Mouse (Mus musculus) heart, adult 2 months (tissue): ENCODE data around the gene Defb25. TPM values are rescaled to one million over a fixed set of nuclear protein-coding genes. Genes with fewer than 3 reads are reported as not detected.

Experiments
- DNase-seq, 2 experiments: peaks; one replicate each; pipeline ENCODE4 v3.0.0; 2021
- H3K27ac ChIP-seq: fragments of 200-600 bp; 2 replicates; pipeline ENCODE4 v1.8.1; 2022
- H3K27me3 ChIP-seq: fragments of 200-500 bp; 2 replicates; pipeline ENCODE4 v1.6.1; 2012; ENCODE audit warnings: mild to moderate bottlenecking, low read length, inconsistent platforms, mixed read lengths; ENCODE audit not compliant: control insufficient read depth, insufficient read depth
- H3K36me3 ChIP-seq: fragments of 200-500 bp; 2 replicates; pipeline ENCODE4 v1.6.1; 2012; ENCODE audit warnings: low read length, inconsistent platforms; ENCODE audit not compliant: control insufficient read depth, insufficient read depth
- H3K4me1 ChIP-seq: fragments of 200-500 bp; 2 replicates; pipeline ENCODE4 v1.6.1; 2011; ENCODE audit warnings: low read length; ENCODE audit not compliant: control insufficient read depth, insufficient read depth
- H3K4me3 ChIP-seq: fragments of 200-600 bp; 2 replicates; pipeline ENCODE4 v1.8.1; 2022
- H3K79me2 ChIP-seq: fragments of 200-500 bp; replicated peaks from 2 replicates; pipeline ENCODE4 v1.6.1; 2012; ENCODE audit warnings: mild to moderate bottlenecking, inconsistent platforms, low read length, moderate library complexity, mixed read lengths; ENCODE audit not compliant: control insufficient read depth, insufficient read depth
- H3K9ac ChIP-seq: fragments of 200-500 bp; 2 replicates; pipeline ENCODE4 v1.6.1; 2012; ENCODE audit warnings: low read depth, mild to moderate bottlenecking, control low read depth, inconsistent platforms, low read length, mixed read lengths
- CTCF ChIP-seq: fragments of 200-600 bp; IDR thresholded peaks from 2 replicates; pipeline ENCODE4 v1.8.1; 2022; ENCODE audit warnings: antibody characterized with exemption, mild to moderate bottlenecking, moderate library complexity
- EP300 ChIP-seq: fragments of 200-500 bp; IDR thresholded peaks from 2 replicates; pipeline ENCODE4 v1.6.1; 2011; ENCODE audit warnings: low read depth, low read length, control low read depth; ENCODE audit not compliant: insufficient read depth
- POLR2A ChIP-seq: fragments of 200-500 bp; IDR thresholded peaks from 2 replicates; pipeline ENCODE4 v1.6.1; 2011; ENCODE audit warnings: mild to moderate bottlenecking, low read depth, low read length, control low read depth; ENCODE audit not compliant: insufficient read depth
- WGBS: fragments of 180-500 bp; shearing (Covaris S2); methylation state at CpG from one replicate; pipeline ENCODE4 v1.1.7; 2018; 5-methylcytosine and 5-hydroxymethylcytosine counted together
- intact Hi-C: fragments of 180-260 bp; cut with DNase I; formaldehyde crosslinking; loops from one replicate; pipeline ENCODE4 v1.15.1; 2025
- long read RNA-seq: library from polyadenylated mRNA; stranded (forward); transcript quantifications from one replicate; pipeline ENCODE4 v2.0.0, GENCODE M21; 2021
- polyA plus RNA-seq: library from polyadenylated mRNA; depleted of rRNA; stranded (reverse); fragments of >200 nt; gene quantifications from 2 replicates; pipeline ENCODE4 v1.2.3, GENCODE M21; 2012; rRNA removed
- total RNA-seq, 2 experiments: library from RNA; stranded (reverse); gene quantifications; 2 replicates each; pipeline ENCODE4 v1.2.3; 2021

The Defb25 gene
- total RNA-seq (not detected), polyA plus RNA-seq (not detected in 2 replicates)
- long read RNA-seq: 0 reads

- H3K4me3 ChIP-seq: no peak within 1 kb of the TSS
- WGBS: 86% methylated on average over 7 of the region's 7 CpGs
- H3K27me3 ChIP-seq: peaks cover under 1% of the 10 kb centered on the region; the same call in 1 of the 2 replicates
- H3K27ac ChIP-seq: no peak within 1 kb of the TSS
- DNase-seq: no peak
- no peaks in the 10 kb centered on the region for H3K79me2 ChIP-seq
- no peak for TF ChIP-seq CTCF
- H3K4me1 ChIP-seq: peaks cover 5% of the 10 kb centered on the region
- H3K9ac ChIP-seq: no peak within 1 kb of the TSS
- no peaks in the 10 kb centered on the region for H3K36me3 ChIP-seq
- intact Hi-C loops: no loop called here
Measured at GRCm38 (mm10) chr2:152622953-152623352, at the start of gene Defb25. Gene Defb25 (minus strand): TSS chr2:152623053.

- DNase-seq: no peak
- TF ChIP-seq EP300 (no peak), POLR2A (no peak)
- Histone ChIP-seq H3K4me3 (no peak overlapping the region), H3K4me1 (peaks cover 16% of the 10 kb centered on the region), H3K27me3 (no peaks in the 10 kb centered on the region), H3K27ac (no peak overlapping the region), H3K9ac (no peak overlapping the region), H3K36me3 (no peaks in the 10 kb centered on the region), H3K79me2 (peaks cover 2% of the 10 kb centered on the region)
- 58% methylated on average over 12 of the region's 12 CpGs for WGBS
- intact Hi-C loops: loop anchor here (5.0 kb wide), 1 partner anchor 175 kb away; the partner anchor contains the start of gene Tpx2
Measured at GRCm38 (mm10) chr2:152672166-152672565, 49.3 kb upstream of the Defb25 start.

- WGBS: 18% methylated on average over 5 of the region's 5 CpGs
- Histone ChIP-seq H3K4me1 (peaks cover 16% of the 10 kb centered on the region), H3K27ac (no peak overlapping the region), H3K4me3 (no peak overlapping the region), H3K79me2 (peaks cover 2% of the 10 kb centered on the region), H3K36me3 (no peaks in the 10 kb centered on the region), H3K27me3 (no peaks in the 10 kb centered on the region), H3K9ac (no peak overlapping the region)
- intact Hi-C loops: loop anchor here (5.0 kb wide), 1 partner anchor 176 kb away; the partner anchor contains the start of gene Tpx2
- TF ChIP-seq EP300: no peak
- TF ChIP-seq POLR2A: no peak
- TF ChIP-seq CTCF: peak; percentile 53
- DNase-seq: no peak
Measured at GRCm38 (mm10) chr2:152671642-152671999, 48.8 kb upstream of the Defb25 start.

GRCm38 (mm10) chr2:152670983-152671641 is 48.3 kb upstream of the Defb25 start:
- peak overlapping the region; percentile 80; the same call in 1 of the 2 replicates for H3K4me3 ChIP-seq
- H3K27ac ChIP-seq: peak overlapping the region; percentile 90; the same call in 1 of the 2 replicates
- H3K27me3 ChIP-seq: no peaks in the 10 kb centered on the region
- peak in 1 of 2 experiments; percentile 44 for DNase-seq
- intact Hi-C loops: loop anchor here (5.0 kb wide), 1 partner anchor 176 kb away; the partner anchor contains the start of gene Tpx2
- no peak overlapping the region for H3K9ac ChIP-seq
- H3K79me2 ChIP-seq: peaks cover 2% of the 10 kb centered on the region
- no peaks in the 10 kb centered on the region for H3K36me3 ChIP-seq
- TF ChIP-seq EP300 (no peak), POLR2A (no peak), CTCF (no peak)
- H3K4me1 ChIP-seq: peaks cover 16% of the 10 kb centered on the region
- 35% methylated on average over 9 of the region's 9 CpGs for WGBS

- Histone ChIP-seq H3K36me3 (no peaks in the 10 kb centered on the region), H3K27ac (peak overlapping the region; percentile 90), H3K4me1 (peaks cover 16% of the 10 kb centered on the region), H3K27me3 (no peaks in the 10 kb centered on the region), H3K4me3 (peak overlapping the region; percentile 80), H3K79me2 (no peaks in the 10 kb centered on the region; the same call in 1 of the 2 replicates), H3K9ac (peak overlapping the region; percentile 88)
- DNase-seq: peak; percentile 31 to 38
- WGBS: 1% methylated on average over 46 of the region's 46 CpGs
- intact Hi-C loops: loop anchor here (5.0 kb wide), 1 partner anchor 177 kb away; the partner anchor contains the start of gene Tpx2
- TF ChIP-seq CTCF (no peak), EP300 (no peak), POLR2A (no peak)
Measured at GRCm38 (mm10) chr2:152669639-152670484, 47.0 kb upstream of the Defb25 start.
